24 mouse cellular contexts compared by ENCODE assay signal in genomic region chr9:29519181-29519580, GRCm38 (mm10).
DNase-seq lines count a peak whose midpoint lies in the region; ATAC-seq and TF ChIP-seq lines count a peak whose summit lies in the region.
"Had no signal": no experiment of that assay in that cellular context is flagged by ENCODE, and none has a peak within 500 bp of the region (broad histone marks: within the 10 kb centered on the region; RNA-seq: fewer than 3 reads in every experiment).

No protein-coding gene starts in this region.

- no peak for TF ChIP-seq POLR2A in heart, adult 2 months (IDR thresholded peaks at IDR 0.05; ENCODE audit: insufficient read depth, low read depth, low read length)

- H3K36me3 ChIP-seq in midbrain, embryonic 14.5 days (ENCODE audit: control insufficient read depth, insufficient read depth, low read length): no peaks in the 10 kb centered on the region
- no peaks in the 10 kb centered on the region for H3K36me3 ChIP-seq in midbrain, embryonic 10.5 days
- no peaks in the 10 kb centered on the region for H3K36me3 ChIP-seq in midbrain, postnatal 0 days (ENCODE audit: insufficient read depth, low read length)
- H3K36me3 ChIP-seq in heart, adult 2 months (ENCODE audit: control insufficient read depth, insufficient read depth, low read length): no peaks in the 10 kb centered on the region
- H3K36me3 ChIP-seq: embryonic facial prominence, embryonic 13.5 days; forebrain, embryonic 12.5 days; G1E; hindbrain, embryonic 10.5 days had no signal

- H3K27me3 ChIP-seq in midbrain, embryonic 14.5 days (ENCODE audit: control insufficient read depth, insufficient read depth, low read length): no peaks in the 10 kb centered on the region; the same call in 1 of the 2 replicates
- peaks cover 18% of the 10 kb centered on the region for H3K27me3 ChIP-seq in midbrain, embryonic 10.5 days (ENCODE audit: low read depth, poor library complexity, severe bottlenecking)
- H3K27me3 ChIP-seq in midbrain, postnatal 0 days (ENCODE audit: insufficient read depth, low read length): no peaks in the 10 kb centered on the region
- H3K27me3 ChIP-seq in heart, adult 2 months (ENCODE audit: control insufficient read depth, insufficient read depth, low read length): no peaks in the 10 kb centered on the region
- H3K27me3 ChIP-seq: embryonic facial prominence, embryonic 13.5 days had no signal

- H3K27ac ChIP-seq in midbrain, embryonic 14.5 days (replicated peaks; ENCODE audit: low read depth, low read length): 0 out of 2 replicates have a peak overlapping the region, but pooled peaks have one; percentile 28
- no peak overlapping the region for H3K27ac ChIP-seq in midbrain, embryonic 10.5 days (replicated peaks)
- peak overlapping the region; percentile 55; the same call in 1 of the 2 replicates for H3K27ac ChIP-seq in midbrain, postnatal 0 days (ENCODE audit: low read depth, low read length)
- H3K27ac ChIP-seq in heart, adult 2 months: no peak overlapping the region
- H3K27ac ChIP-seq: embryonic facial prominence, embryonic 13.5 days; forebrain, embryonic 12.5 days; hindbrain, embryonic 10.5 days; hindbrain, embryonic 14.5 days had no signal

- no peak overlapping the region for H3K4me3 ChIP-seq in midbrain, embryonic 14.5 days (replicated peaks; ENCODE audit: low read depth, low read length)
- H3K4me3 ChIP-seq in midbrain, embryonic 10.5 days: no peak overlapping the region
- H3K4me3 ChIP-seq in midbrain, postnatal 0 days (ENCODE audit: low read depth, low read length): no peak overlapping the region
- H3K4me3 ChIP-seq in heart, adult 2 months: no peak overlapping the region
- H3K4me3 ChIP-seq: embryonic facial prominence, embryonic 13.5 days; forebrain, embryonic 12.5 days; hindbrain, embryonic 10.5 days had no signal

- no peak for TF ChIP-seq EP300 in heart, adult 2 months (IDR thresholded peaks at IDR 0.05; ENCODE audit: insufficient read depth, low read depth, low read length)

- 48% methylated on average over 2 of the region's 2 CpGs for WGBS in midbrain, embryonic 14.5 days
- WGBS in midbrain, embryonic 10.5 days: 63% methylated on average over 2 of the region's 2 CpGs
- WGBS in midbrain, postnatal 0 days: 35% methylated on average over 2 of the region's 2 CpGs
- WGBS in heart, adult 2 months: 53% methylated on average over 2 of the region's 2 CpGs

- peaks cover 21% of the 10 kb centered on the region for H3K4me1 ChIP-seq in midbrain, embryonic 14.5 days (ENCODE audit: control insufficient read depth, insufficient read depth, low read length)
- H3K4me1 ChIP-seq in midbrain, embryonic 10.5 days: peaks cover 17% of the 10 kb centered on the region
- H3K4me1 ChIP-seq in midbrain, postnatal 0 days (ENCODE audit: insufficient read depth, low read length): peaks cover 3% of the 10 kb centered on the region; the same call in 1 of the 2 replicates
- no peaks in the 10 kb centered on the region for H3K4me1 ChIP-seq in heart, adult 2 months (ENCODE audit: control insufficient read depth, insufficient read depth, low read length)
- H3K4me1 ChIP-seq: embryonic facial prominence, embryonic 13.5 days had no signal

- peak; percentile 73 for ATAC-seq in frontal cortex, adult (ENCODE audit: low TSS enrichment)
- no peak for ATAC-seq in midbrain, embryonic 14.5 days (ENCODE audit: low FRiP score, low TSS enrichment)
- no peak for ATAC-seq in midbrain, postnatal 0 days (ENCODE audit: low FRiP score)
- ATAC-seq: CD4-positive, CD25-positive, alpha-beta regulatory T cell, adult 4 months; forebrain, postnatal 0 days had no signal

- H3K9me3 ChIP-seq in midbrain, embryonic 14.5 days (ENCODE audit: control insufficient read depth, low read length): no peaks in the 10 kb centered on the region
- H3K9me3 ChIP-seq in midbrain, embryonic 10.5 days (replicated peaks): 0 out of 2 replicates have a peak, but pooled peaks cover 2% of the 10 kb centered on the region
- H3K9me3 ChIP-seq in midbrain, postnatal 0 days (ENCODE audit: low read length): no peaks in the 10 kb centered on the region
- H3K9me3 ChIP-seq: embryonic facial prominence, embryonic 13.5 days; forebrain, embryonic 12.5 days; hindbrain, embryonic 10.5 days had no signal

- intact Hi-C loops in heart, adult 2 months (cut with DNase I): no loop called here

- no peaks in the 10 kb centered on the region for H3K79me2 ChIP-seq in heart, adult 2 months (replicated peaks; ENCODE audit: control insufficient read depth, insufficient read depth, low read length)

- no peak for TF ChIP-seq CTCF in midbrain, postnatal 0 days (IDR thresholded peaks at IDR 0.05)
- TF ChIP-seq CTCF in heart, adult 2 months (IDR thresholded peaks at IDR 0.05): no peak

- DNase-seq in frontal cortex, adult 2 months (ENCODE audit: extremely low spot score in 1 of 2, low spot score in 1 of 2): no peak
- peak; percentile 40 for DNase-seq in midbrain, embryonic 14.5 days
- no peak for DNase-seq in midbrain, embryonic 10.5 days (ENCODE audit: low spot score)
- no peak for DNase-seq in midbrain, postnatal 0 days (ENCODE audit: low spot score)
- peak; percentile 61 for DNase-seq in retina, postnatal 7 days (ENCODE audit: low read depth, low spot score)
- DNase-seq in heart, adult 2 months: no peak
- no peak for DNase-seq in lung, adult 18-20 months
- DNase-seq: adrenal gland, adult 8-10 months; adrenal gland, postnatal 36 days; B cell, adult 2 months; cerebellum, adult 11-12 months; cerebellum, adult 9-10 months; cerebellum, postnatal 25 days; forebrain, postnatal 0 days; gastrocnemius, postnatal 36 days; heart, adult 18-20 months had no signal

- no peak overlapping the region for H3K9ac ChIP-seq in midbrain, embryonic 14.5 days (replicated peaks; ENCODE audit: low read length)
- H3K9ac ChIP-seq in midbrain, postnatal 0 days (replicated peaks; ENCODE audit: low read length, poor library complexity, severe bottlenecking): no peak overlapping the region
- H3K9ac ChIP-seq in heart, adult 2 months (ENCODE audit: low read depth, low read length): no peak overlapping the region
- H3K9ac ChIP-seq: embryonic facial prominence, embryonic 13.5 days; forebrain, embryonic 12.5 days; forebrain, postnatal 0 days; hindbrain, embryonic 14.5 days had no signal

- no peak overlapping the region for H3K4me2 ChIP-seq in midbrain, embryonic 14.5 days (ENCODE audit: low read length)
- no peak overlapping the region for H3K4me2 ChIP-seq in midbrain, postnatal 0 days (ENCODE audit: low read depth, low read length, poor library complexity, severe bottlenecking)
- H3K4me2 ChIP-seq: embryonic facial prominence, embryonic 13.5 days; forebrain, embryonic 12.5 days; heart, embryonic 11.5 days; hindbrain, embryonic 14.5 days had no signal

Comparison
In these comparisons a context has a peak if more than half of its experiments do, and no peak if none do; other contexts are left out.
1. DNase-seq: peak in midbrain, embryonic 14.5 days (single experiment) and retina, postnatal 7 days (single experiment); none in frontal cortex, adult 2 months (0 of 2), midbrain, embryonic 10.5 days (single experiment), midbrain, postnatal 0 days (single experiment), heart, adult 2 months (0 of 2) and lung, adult 18-20 months (0 of 2).
2. H3K27ac ChIP-seq: peak in midbrain, embryonic 14.5 days (single experiment) and midbrain, postnatal 0 days (single experiment); none in midbrain, embryonic 10.5 days (single experiment) and heart, adult 2 months (single experiment).